Mouse (Mus musculus) embryonic fibroblast, embryonic 13.5 days (primary cell): ENCODE measurements around the gene Cfap99. TPM values are rescaled to one million over a fixed set of nuclear protein-coding genes. Genes with fewer than 3 reads are reported as not detected.

Experiments used
- H3K27ac ChIP-seq: 2 replicates; pipeline ENCODE4 v1.5.1; 2012; ENCODE audit warnings: low read length, control low read depth, inconsistent platforms; ENCODE audit not compliant: insufficient read depth
- H3K4me1 ChIP-seq: 2 replicates; pipeline ENCODE4 v1.6.1; 2011; ENCODE audit warnings: low read length; ENCODE audit not compliant: control insufficient read depth, insufficient read depth
- H3K4me3 ChIP-seq: 2 replicates; pipeline ENCODE4 v1.5.1; 2011; ENCODE audit warnings: mild to moderate bottlenecking, control low read depth, low read length; ENCODE audit not compliant: insufficient read depth
- CTCF ChIP-seq: IDR thresholded peaks from 2 replicates; pipeline ENCODE4 v1.5.1; 2011; ENCODE audit warnings: mild to moderate bottlenecking, control low read depth, low read length, moderate library complexity, borderline replicate concordance; ENCODE audit not compliant: insufficient read depth
- POLR2A ChIP-seq: IDR thresholded peaks from 2 replicates; pipeline ENCODE4 v1.6.1; 2011; ENCODE audit warnings: low read depth, mild to moderate bottlenecking, control low read depth, low read length, moderate library complexity
- polyA plus RNA-seq: library from polyadenylated mRNA; stranded (reverse); fragments of >200 nt; gene quantifications from 2 replicates; pipeline ENCODE4 v1.2.4, GENCODE M21; 2011; ENCODE audit warnings: low read depth; ENCODE audit not compliant: missing spikeins, insufficient read length

Gene Cfap99
- polyA plus RNA-seq, 1 experiment, result not detected

DNA sequence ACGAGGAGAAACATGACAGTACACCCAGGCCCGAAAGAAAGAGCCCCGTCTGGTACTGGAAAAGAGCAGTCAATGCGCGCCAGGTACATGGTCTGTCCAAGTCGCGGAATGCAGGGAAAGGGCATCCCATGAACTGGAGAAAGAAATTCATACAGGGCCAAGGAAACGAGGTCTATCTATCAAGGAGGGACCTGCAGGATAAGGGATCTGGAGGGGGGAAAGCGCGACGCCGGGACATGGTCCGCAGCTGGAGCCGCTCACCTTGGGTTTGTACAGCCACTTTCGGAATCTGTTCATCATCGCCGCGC, 608 bp upstream of the Cfap99 start:
- H3K4me3 ChIP-seq, result peak overlapping the region; percentile 38
- H3K4me1 ChIP-seq, result no peaks in the 10 kb centered on the region
- no peak for TF ChIP-seq POLR2A
- TF ChIP-seq CTCF, result no peak
- H3K27ac ChIP-seq, result no peak overlapping the region

- Histone ChIP-seq H3K27ac (no peak overlapping the region), H3K4me3 (no peak overlapping the region), H3K4me1 (no peaks in the 10 kb centered on the region)
- TF ChIP-seq POLR2A (no peak), CTCF (no peak)
Observed at GRCm38 (mm10) chr5:34289286-34289685, 886 bp downstream of the Cfap99 start.

- Histone ChIP-seq H3K4me3 (no peak overlapping the region), H3K27ac (no peak overlapping the region), H3K4me1 (0 out of 2 replicates have a peak, but pooled peaks cover 5% of the 10 kb centered on the region)
- no peak for TF ChIP-seq POLR2A
- TF ChIP-seq CTCF, result no peak
Observed at GRCm38 (mm10) chr5:34293363-34293762, 5.0 kb downstream of the Cfap99 start.

- TF ChIP-seq CTCF (no peak), POLR2A (no peak)
- no peak overlapping the region for H3K4me3 ChIP-seq
- H3K27ac ChIP-seq, result peak overlapping the region; percentile 34; the same call in 1 of the 2 replicates
- H3K4me1 ChIP-seq, result 0 out of 2 replicates have a peak, but pooled peaks cover 5% of the 10 kb centered on the region
Observed at GRCm38 (mm10) chr5:34294696-34295095, 6.3 kb downstream of the Cfap99 start.

DNA sequence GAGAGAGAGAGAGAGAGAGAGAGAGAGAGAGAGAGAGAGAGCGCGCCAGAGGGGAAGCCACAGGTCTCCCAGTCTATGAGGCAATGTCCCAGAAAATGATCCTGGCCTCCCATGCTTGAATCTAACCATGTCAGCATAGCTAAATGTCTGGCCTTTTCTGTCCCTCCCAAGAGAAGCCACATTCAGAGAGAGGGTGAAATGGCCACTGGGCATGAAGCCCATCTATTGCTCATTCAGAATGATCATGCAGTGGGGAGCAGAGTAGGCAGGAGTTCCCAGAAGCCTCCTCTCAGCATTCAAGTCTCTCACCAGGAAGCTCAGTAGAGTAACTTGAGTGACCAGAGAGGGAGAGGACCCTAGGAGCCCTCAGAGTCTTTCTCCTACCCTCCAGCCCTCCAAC, 6.7 kb downstream of the Cfap99 start:
- 0 out of 2 replicates have a peak, but pooled peaks cover 5% of the 10 kb centered on the region for H3K4me1 ChIP-seq
- no peak overlapping the region for H3K4me3 ChIP-seq
- peak overlapping the region; percentile 34; the same call in 1 of the 2 replicates for H3K27ac ChIP-seq
- TF ChIP-seq POLR2A (no peak), CTCF (no peak)

- no peak overlapping the region for H3K4me3 ChIP-seq
- H3K4me1 ChIP-seq, result 0 out of 2 replicates have a peak, but pooled peaks cover 5% of the 10 kb centered on the region
- no peak overlapping the region for H3K27ac ChIP-seq
- TF ChIP-seq POLR2A (no peak), CTCF (no peak)
Observed at GRCm38 (mm10) chr5:34298061-34298460, 9.7 kb downstream of the Cfap99 start.

DNA sequence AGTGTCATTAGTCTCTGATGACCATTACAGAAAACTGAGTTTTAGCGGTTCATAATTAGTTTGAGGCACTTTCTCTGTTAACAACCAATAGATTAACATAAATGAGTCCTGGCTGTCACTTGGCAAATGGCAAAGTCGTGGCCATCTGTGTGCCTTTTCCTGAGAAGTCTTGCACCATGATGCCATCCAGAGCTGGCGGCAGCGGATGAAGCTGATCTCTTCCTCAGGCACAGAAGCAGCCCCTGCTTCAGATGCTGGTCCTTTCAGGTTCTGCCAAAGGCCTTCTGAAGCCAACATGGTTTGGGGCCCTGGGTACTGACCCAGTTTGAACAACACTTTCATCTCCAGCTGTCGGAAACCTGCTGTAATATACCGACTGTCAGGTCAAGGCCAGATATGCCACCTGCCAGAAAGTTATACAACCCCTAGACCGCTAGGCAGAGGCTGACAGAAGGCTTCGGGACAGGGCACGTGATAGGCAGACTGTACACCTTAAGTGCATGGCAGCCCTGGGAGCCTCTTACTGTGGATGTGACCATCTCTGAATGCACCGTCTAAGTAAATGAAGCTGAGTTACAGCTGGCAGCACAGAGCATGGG, 10.6 kb downstream of the Cfap99 start:
- Histone ChIP-seq H3K27ac (no peak overlapping the region), H3K4me3 (no peak overlapping the region), H3K4me1 (0 out of 2 replicates have a peak, but pooled peaks cover 5% of the 10 kb centered on the region)
- TF ChIP-seq POLR2A (no peak), CTCF (no peak)

GRCm38 (mm10) chr5:34302377-34302776, 14.0 kb downstream of the Cfap99 start:
- TF ChIP-seq CTCF (no peak), POLR2A (no peak)
- no peak overlapping the region for H3K4me3 ChIP-seq

DNA sequence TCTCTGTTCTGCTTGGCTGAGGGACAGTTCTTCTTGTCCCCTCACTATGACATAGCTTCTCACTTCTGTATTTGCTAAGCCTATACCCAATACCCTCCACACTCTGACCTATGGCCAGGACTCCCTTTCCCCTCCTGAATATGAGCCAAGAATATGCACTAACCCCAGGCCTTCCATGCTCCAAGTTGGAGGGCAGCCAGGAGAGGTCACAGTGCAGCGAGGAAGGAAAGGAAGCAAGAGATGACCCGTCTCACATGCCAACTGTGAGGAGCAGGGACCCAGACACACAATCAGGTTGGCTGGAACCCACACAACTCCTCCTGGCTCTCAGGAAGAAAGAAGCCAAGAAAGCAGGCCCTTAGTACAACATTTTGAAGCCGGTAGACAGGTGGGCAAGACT, 20.6 kb downstream of the Cfap99 start:
- H3K4me1 ChIP-seq, result no peaks in the 10 kb centered on the region
- H3K27ac ChIP-seq, result no peak overlapping the region
- TF ChIP-seq POLR2A (no peak), CTCF (no peak)
- no peak overlapping the region for H3K4me3 ChIP-seq

More at GRCm38 (mm10) chr5:34302377-34302776, 14.0 kb downstream of the Cfap99 start:
- H3K4me1 ChIP-seq, result no peaks in the 10 kb centered on the region
- H3K27ac ChIP-seq, result no peak overlapping the region

GRCm38 (mm10) chr5:34319491-34320034, 31.2 kb downstream of the Cfap99 start:
- TF ChIP-seq POLR2A, result no peak
- no peak for TF ChIP-seq CTCF
- no peak overlapping the region for H3K4me3 ChIP-seq
- H3K27ac ChIP-seq, result no peak overlapping the region
- no peaks in the 10 kb centered on the region for H3K4me1 ChIP-seq
